Mouse (Mus musculus) telencephalon, adult 2 months (tissue): ENCODE data around the gene Trappc10.

ENCODE experiments used
- DNase-seq: peaks from one replicate; pipeline ENCODE4 v3.0.0-alpha.2; 2011; ENCODE audit warnings: low read depth, low spot score

The Trappc10 gene

DNA sequence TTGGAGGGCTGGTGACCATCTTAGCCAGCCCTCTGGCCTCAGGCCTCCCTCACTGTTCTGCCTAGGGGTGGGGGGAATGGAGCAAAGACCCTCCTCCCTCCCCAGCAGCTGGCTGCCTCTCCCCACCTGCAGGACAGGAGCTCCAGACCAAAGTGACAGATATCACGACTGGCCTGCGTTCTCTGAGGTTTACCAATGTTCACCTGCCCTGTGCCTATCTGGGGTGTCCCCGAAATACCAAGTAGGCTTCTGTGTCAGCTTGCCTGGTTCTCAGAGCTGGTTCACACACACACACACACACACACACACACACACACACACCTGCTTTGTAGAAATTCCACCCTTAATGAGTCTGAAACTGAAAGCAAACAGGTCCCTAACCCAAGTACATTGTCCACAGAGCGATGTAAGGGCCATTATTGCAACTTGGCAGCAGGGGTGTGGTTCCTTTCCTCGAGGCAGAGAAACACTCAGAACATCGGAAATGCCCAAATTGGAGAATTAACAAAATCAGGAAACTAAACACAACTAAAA lies 13.8 kb upstream of the Trappc10 start:
- DNase-seq = no peak

DNA sequence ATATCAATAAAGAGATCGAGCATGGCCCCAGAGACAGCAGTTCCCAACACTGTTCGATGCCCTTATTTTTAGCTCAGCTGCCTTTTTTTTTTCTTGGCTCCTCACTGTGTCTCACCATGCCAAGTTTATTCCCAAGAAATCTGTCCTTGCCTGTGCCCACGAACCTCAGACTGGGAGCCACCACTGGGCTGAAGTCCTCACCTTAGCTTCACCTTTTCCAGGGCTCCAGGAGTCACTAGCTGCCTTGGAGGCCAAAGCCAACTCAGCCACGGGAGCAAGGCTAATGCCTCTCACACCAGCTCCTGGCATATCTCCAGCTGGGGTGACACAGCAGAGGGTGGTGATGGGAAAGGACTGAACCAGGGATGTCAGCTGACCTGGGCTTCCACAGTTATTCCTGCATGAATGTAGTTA lies 11.2 kb upstream of the Trappc10 start:
- DNase-seq = peak; percentile 36

DNA sequence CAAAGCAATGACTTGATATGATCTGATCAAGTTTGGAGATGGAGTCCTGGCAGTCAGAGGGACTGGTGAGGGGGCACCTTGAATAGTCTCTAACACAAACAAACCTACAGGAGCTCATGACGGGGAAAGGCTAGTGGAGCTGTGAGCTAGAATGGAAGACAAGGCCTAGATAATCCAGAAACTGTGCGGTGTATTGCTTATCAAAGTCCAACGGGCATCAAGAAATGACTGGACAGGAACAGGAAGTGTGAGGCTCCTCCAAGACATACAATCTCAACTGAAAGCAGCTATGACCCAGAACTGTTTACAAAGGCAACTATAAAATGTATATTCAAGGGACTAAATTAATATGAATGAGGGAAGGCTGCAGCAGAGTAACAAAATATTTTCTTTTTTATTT lies 2.8 kb upstream of the Trappc10 start:
- DNase-seq = no peak

DNA sequence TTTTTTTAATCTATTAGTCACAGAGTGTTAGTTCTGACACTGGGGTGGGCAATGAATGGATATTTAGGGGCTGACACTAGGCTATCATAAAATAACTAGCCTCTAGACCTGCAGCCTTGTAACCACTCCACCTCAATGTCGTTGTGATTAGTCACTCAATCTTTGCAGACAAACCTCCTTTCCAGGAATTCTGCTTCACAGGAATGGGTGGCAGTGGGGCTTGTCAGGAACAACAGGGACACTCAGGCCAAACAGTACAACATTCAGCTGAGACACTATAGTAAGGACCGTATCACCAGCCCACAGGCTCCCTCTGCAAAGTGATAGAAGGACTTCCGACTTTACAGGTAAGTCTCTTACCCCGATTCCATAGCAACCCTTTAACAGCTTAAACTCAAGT lies 2.3 kb upstream of the Trappc10 start:
- no peak for DNase-seq

DNA sequence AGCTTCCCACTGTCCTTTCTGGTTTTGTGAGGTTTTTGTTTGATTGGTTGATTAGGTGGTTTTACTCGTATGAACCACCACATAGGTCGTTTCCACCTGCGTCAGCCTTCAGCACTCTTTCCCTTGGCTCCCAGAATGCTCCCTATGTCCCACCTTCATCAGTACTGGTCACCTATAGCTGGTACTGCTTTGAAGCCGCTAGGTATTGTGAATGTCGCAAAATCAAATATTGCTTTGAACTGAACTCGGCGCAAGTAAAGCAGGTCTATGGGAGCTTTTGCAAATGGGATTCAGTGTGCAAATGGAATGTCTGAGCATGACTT lies 745 bp upstream of the Trappc10 start:
- DNase-seq = no peak

DNA sequence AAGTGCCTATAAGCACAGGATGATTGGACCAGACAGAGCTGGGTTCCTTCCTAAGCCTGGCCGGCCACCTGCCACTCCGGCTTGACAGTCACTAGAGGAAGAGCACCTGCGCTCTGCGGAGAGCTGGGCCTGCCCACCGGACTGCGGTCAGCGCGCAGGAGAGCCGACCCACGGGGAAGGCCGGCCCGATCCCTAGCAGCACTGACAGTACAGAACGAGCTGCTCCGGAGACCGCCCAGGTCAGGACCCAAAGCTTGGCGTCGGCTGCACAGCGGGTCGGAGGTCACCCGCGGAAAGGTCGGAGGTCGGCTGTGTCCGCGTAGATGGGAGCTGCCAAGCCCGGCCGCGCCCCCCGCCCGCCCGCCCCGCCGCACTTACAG lies 393 bp downstream of the Trappc10 start:
- DNase-seq = no peak

DNA sequence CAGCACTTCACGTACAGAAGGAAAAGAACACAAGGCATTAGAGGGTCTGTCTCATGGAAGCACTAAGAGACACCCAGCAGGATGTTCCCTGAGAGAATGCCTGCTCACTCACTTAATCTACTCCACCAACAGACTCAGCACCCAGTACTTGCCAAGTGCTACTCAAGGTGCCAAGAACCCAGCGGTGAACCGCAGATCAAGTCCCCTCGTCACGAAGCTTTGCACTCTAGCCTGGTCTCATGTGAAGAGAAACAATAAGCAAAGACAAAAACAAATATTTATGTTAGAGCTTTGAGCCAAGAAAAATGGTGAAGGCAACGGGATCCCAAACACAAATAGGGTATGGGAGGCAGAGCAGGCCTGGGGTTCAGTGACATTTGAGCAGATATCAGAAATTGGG lies 5.5 kb downstream of the Trappc10 start:
- no peak for DNase-seq

DNA sequence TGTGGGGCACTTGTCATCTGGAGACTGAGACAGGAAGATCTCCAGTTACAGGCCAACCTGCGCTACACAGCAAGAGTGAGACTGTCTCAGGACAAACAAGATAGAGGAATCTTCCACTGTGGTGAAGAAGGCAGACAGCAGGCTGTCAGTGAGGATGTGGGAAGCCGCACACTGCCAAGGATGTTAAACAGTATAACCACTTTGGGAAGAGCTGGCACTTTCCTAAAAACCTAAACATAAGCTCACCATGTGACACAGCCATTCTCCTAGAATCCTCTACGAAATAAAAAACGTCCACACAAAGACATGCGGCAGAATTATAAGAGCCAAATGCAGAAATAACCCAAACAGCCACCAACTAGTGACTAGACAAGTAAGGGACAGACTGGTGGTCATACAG lies 6.1 kb downstream of the Trappc10 start:
- peak; percentile 68 for DNase-seq

DNA sequence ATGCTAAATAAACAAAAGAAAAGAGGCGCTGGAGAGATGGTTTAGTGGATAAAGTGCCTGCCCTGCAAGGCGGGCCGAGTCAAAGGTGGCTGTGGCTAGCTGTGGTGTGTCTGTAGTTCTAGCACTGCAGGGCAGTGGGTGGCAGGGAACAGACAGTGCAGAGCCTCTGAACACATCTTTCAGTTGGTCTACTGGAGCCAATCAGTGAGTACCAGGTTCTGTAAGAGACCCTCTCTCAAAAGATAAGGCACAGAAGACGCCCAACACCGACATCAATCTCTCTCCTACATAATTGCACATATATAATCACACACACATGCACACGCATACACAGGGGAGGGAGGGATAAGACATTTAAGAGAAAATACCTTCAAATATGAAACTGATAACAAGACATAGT lies 6.6 kb downstream of the Trappc10 start:
- DNase-seq = no peak

DNA sequence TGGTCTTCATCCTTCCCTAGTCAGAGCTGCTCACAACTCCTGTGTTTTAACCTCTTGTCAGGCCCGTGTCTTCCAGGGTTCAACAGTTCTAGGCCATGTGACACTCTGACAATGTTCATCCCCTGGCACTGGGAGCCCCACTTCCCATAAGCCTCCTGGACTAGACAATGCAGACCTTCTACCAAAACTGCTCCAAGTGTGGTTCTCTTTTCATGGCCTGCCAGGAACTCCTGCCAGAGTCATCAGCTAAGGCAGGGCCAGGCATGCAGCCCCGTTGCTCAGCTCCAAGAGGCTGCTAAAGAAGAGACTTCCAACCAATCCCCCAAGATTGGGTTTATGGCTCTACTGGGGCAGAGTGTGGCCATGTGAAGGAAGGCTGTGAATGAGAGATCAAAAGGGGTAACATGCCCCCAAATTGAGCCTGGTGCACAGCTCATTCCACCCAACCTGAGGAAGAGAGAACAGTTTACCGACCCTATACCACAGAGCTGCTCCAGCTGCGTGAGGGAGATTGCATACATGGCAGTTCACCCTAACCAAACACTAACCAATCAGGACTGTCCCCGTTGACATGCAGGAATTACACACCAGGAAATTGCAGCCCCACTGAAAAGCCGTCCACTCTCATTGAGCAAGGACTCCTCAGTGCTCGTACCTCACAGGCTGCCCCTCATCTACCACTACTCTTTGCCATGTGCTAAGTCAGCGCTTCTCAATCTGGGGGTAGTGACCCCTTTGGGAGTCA lies 7.4 kb downstream of the Trappc10 start:
- DNase-seq = no peak

DNA sequence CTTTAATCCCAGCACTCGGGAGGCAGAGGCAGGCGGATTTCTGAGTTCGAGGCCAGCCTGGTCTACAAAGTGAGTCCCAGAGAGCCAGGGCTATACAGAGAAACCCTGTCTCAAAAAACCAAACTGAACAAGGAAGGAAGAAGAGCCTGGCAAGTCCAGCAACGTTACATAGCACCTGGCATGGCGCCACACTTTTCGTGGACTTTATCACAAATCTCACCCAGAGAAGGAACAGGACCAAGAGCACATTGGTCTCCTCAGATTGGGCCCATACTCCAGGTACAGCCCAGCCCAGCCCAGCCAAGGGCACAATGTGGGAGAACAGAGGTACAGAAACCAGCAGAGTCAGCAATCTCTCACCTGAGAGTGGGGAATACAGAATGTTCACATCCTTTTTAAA lies 10.7 kb downstream of the Trappc10 start:
- no peak for DNase-seq

DNA sequence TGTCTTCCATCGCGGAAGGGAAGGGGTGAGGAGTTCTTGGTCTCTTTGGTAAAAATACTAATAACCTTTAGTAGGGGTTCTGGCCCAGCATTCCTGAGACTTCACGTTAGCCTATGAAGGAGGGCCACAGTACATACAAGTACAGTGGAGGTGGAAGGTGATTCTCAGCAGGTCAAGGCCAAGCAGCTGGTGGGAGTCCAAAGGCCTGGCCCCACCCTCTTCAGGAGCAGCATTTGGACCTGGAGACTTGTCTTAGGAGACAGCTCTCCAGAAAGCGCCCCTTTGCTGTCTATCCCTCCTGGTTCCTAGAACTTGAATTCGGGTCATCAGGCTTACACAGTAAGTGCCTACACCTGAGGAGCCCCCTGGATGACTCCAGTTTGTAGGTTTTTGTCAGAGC lies 11.3 kb downstream of the Trappc10 start:
- no peak for DNase-seq

DNA sequence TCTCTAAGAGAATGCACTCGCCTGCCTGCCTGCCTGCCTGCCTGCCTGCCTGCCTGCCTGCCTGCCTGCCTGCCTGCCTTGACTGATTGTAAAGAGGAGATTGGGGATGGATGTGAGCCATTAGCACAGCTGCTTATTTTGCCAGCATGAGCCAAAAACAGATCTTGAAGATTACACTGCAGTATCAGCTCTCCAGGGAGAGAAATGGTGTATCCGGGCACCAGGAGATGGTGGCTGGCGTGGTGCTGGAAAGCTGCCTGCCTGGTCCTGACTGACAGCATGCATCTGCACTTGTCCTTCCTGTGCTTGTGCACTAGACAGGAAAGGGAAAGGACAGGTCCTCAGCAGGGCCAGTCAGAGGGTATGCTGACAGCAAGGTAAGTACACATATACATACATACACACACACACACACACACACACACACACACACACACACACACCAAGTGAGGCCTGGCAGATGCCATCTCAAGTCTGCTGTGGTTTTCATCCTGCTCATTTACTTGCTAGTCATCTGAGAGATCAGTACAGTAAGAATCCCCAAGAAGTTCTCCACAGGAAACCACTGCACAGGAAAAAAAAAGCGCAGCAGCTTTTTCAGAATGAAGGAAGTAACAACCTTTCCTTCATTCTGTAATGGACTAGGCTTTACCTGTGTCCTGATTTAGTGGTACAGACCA lies 12.0 kb downstream of the Trappc10 start:
- no peak for DNase-seq

DNA sequence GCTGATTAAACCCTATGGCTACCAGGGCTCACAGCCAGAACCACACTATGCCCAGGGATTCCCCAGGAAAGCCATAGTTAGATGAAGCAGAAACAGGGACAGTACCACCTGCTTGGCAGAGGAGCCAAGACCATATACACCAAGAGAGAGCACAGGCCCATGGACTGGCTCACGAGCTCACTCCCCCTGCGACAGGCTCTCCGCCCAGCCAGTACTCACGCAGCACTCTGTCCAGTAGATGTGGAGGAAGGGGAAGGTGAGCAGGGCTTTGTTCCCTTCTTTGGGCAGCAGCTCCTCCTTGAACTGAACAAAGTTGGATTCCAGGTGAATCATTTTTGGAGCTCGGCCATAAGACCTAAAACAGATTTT lies 15.9 kb downstream of the Trappc10 start:
- no peak for DNase-seq

DNA sequence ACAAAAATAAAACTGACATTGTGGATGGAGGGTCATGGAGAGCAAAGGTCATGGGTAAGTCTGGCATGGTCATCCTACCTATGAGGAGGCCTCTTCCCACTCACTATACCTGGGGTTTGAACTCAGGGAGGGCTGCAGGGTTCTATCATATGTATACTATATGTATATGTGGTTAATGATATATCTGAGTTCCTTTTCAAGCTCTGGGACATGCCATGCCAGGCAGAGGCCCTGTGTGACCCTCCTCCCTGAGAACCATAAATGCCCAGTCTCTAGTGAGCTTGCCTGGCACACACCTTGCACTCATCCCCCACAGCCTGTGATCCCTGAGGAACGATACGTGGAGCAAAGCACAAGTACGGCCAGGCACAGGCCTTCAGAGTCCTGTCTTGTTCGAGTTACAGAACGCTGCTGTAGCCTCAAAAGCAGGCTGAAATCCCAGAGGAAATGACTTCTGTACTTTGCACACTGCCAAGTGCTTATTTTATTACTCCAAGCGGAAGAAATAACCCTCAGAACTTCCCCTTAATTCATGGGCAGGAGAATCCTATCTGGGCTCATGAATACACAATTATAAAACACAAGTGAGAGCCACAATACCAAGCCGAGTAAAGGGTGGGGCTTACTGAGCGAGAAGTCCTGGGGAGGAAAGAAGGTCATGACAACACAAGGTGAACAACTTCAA lies 16.4 kb downstream of the Trappc10 start:
- DNase-seq = no peak

DNA sequence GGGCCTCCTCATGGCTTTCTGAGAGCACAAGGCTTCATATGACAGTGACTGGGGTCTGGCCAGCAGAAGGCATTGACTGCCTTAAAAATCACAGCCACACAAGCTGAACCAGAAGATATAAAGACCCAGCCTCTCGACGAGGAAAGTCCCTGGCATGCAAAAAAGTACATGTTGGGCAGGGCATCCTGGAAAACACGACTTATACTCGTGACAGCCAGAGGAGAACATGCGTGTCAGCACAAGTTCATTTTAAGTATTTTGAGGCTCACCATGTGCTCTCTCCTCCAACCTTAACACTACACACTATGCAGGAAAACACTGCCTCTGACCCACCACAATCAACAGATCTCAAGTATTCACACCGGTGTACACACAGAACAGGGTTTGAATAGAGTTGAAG lies 20.3 kb downstream of the Trappc10 start:
- DNase-seq = no peak

DNA sequence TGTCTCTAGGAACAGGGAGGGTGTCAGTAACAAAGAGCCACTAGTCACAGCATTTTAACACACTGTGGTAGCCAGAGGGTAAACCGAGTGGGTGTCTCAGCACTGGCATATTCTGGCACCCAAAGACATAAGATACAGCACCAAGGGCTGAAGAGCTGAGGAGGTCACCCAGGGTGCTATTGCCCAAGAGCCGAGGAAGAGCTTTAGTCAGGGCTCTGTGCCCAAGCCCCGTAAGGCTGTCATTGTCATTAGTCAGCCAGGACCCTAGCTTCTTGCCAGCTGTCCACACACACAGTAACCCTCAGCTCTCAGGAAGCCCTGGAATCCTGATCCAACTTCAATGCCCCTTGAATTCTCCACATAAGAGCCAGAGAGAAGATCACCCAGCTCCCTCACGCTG lies 21.5 kb downstream of the Trappc10 start:
- DNase-seq = no peak

DNA sequence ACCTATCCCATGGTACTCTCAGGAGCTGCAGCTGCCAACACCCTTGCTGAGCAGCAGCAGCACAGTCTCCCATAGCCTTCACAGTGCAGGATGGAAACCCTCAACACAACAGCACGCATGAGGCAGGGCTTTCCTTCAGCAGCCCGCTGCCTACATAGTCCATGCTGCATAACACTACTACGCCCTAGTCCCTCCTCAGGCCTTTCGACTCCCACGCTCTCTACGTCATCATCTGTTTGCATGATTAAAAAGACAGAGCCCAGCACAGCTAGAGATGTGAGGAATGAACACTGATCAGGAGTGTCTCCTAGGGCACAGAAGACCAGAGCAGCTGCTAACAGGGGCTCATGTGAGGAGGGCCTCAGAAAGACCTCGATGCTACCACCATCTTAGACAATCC lies 23.1 kb downstream of the Trappc10 start:
- DNase-seq = no peak

DNA sequence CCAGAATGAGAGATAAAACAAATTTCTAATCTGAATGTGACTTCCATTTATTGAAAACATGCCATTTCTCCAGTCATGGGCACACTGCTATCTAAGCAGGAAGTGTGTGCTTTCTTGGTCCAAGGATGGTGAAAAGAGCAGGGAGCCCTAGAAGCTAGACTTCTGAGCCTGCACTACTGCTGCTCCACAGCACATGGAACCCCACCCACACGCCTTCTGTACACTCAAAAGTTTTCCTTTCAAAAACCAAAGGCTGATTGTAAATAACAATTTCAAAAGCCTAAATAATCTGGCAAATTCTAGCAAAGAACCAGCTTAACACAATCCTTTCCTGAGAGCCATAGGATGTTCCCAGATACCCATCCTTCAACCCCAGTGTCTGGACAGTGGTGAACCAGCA lies 24.9 kb downstream of the Trappc10 start:
- peak; percentile 50 for DNase-seq

DNA sequence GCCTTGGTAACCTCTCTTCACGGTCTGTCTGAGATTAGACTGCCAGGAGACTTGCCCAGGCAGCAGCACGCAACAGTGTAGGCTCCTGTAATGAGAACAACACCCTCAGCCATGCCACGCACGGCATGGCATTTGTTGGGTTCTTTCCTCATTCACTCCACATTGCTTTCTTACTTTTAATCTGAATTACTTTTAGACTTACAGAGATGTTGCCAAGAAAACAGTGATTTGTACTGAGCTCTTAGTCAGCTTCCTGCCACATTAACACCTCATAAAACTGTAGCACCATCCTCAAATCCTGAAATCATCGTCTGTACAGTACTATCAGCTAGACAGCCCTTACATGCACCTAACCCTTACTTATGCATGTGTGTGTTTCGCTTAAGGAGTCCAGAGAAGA lies 25.9 kb downstream of the Trappc10 start:
- no peak for DNase-seq

DNA sequence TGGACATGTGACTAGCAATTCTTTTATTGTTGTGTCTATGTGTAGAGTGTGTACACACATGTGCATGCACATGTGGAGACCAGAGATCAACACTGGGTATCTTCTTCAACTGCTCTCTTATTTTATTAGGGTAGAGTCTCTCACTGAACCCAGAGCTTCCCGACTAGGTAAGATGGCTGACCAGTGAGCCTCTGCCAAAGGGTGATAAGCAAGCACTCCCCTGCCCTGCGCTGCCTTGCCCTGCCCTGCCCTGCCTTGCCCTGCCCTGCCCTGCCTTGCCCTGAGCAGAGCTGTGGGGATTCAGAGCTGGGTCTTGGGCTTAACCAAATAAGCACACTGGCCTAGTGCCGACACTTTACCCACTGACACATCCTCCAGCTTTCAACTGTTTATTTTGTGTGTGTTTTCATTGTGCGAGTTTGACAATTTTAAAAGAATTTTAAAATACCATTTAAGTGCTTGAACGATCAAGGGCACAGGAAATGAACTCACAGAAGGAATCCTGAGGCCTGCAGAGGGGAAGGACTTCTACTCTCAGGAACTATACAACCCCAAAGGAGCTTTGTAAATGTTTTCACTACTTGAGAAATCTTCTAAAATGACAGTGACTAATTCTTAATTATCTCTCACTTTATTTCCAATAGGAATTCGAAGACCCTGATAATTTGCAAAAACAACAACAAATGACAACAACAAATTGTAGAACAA lies 27.9 kb downstream of the Trappc10 start:
- no peak for DNase-seq

DNA sequence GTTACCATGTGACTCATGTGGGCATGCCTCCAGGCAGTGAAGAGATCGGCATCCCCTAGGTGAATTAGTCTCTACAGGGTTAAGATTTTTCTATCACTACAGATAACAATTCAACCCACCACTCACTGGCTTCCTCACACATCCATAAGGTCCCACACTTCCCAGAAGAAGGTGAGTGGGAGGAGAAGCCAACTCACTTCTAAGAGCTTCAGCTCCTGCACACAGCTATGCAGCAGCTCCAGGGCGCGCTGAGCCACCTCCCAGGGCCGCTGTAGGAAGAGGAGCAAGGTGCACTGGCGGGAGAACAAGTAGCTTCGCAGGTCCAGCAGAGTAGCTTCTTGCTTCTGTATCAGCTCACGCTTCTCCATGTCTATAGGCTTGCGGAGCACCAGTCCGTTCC lies 30.1 kb downstream of the Trappc10 start:
- no peak for DNase-seq
